Mouse (Mus musculus): ENCODE results near the gene Ankrd33b.
A peak's percentile ranks its signal among the peaks of the same experiment; 100 is the strongest.

Ankrd33b gene

GRCm38 (mm10) chr15:31368556-31368955 lies 1.0 kb upstream of the Ankrd33b start:
- no peak for DNase-seq (ENCODE audit: low read depth, low spot score)

DNA sequence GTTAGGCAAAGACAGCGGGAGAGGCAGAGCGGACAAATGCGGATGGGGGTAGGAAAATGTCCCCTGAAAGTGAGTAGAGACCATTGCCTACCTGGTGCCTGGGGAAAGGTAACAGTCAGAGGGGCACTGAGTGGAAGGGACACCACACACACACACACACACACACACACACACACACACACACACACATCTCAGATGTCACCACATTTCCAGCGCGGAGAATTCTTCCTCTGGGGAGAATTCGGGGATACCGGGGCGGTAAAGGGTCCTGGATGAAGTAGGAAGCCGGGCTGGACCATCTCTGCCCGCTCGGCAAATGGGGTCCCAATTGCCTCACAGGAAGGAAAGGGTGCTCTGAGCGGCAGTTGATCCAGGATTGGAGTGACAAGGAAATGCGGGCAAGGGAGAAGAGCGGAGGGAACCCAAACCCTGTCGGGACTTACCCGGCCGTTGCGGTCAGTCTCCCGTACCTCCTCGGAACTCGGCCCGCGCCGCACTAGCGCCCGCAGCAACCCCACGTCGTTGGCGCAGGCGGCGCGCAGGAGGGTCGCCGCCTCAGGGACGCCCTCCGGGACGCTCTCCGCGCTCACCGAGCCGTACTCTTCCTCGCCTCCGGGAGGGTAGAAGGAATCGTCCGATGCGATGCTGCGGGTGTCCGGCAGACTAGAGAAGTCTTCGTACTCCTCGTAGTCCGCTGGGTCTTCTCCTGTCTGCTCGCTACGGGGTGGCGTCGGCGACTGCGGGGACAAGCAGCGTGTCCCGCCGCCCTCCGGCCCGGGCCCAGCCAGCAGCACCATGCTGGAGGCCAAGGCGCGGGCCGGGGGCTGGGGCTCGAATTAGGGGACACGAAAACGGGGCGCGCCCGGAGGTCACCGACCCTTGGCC lies 688 bp downstream of the Ankrd33b start:
- DNase-seq (ENCODE audit: low read depth, low spot score) = peak; percentile 18

DNA sequence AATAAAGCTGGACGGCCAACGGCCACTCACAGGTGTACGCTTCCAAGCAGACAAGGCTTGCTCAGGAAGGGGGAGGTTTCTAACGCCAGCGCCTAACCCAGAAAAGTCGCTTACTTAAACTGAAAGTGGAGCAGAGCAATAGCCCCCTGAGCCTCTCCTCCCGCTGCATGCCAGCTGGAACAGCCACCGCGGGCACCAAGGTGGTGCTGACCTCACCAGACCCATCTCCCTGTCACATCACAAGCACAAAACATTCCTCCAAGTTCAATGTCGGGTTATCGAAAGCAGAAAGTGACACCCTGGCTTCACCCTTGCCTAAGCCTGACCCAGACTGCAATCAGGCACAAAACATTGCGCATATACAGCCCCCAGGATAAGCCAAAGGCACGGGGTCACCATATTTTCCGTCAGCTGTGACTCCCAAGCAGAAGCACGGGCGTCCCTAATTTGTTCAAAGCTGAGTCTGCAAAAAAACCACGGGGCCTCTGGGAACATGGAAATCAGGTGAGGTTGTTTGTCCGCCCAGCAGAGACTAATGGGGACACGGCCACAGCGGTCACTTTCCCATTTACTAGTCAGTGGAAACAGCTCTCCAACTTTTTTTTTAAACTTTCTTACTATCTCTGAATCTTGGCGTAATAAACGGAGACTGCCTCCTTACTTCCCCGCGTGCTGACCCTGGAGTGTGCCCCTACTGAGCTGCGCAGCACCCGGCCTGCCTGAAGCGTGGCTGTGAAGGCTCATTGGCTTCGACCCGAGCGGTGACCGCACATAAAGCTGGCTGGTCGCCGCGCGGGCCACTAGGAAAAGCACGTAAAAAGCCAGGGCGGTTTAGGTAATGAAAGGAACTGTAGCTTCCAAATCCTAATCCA lies 1.6 kb downstream of the Ankrd33b start:
- DNase-seq (ENCODE audit: low read depth, low spot score) = no peak

DNA sequence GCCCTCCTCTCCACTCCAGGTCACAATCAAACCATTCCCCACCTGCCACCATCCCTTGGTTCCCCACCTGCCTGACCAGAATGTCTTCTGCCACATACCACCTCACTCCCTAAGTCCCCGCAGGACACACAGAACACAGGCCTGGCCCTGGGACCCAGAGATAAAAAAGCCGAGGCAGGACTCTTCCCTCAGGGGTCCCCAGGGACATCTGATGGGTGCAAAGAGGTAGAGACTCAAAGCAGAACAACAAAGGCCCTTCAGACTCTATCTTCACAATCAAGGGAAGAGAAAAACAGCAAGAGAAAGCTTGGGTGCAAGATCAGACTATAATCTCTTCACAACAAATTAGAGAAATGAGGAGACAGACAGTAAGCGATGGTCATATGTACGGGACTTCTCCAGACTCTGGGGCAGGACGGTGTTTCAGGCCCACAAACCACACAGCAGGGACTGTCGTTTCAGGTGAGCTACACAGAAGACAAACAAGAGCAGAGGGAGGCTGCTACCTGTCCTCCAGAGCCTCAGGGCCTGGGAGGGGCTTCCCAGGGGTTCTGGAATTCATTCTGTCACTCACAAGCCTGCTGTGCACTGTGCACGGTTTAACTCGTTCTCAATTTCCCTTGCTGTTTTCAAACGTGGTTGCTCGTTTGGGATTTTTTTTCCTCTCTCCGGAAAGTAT lies 2.3 kb downstream of the Ankrd33b start:
- DNase-seq (ENCODE audit: low read depth, low spot score) = peak; percentile 25

DNA sequence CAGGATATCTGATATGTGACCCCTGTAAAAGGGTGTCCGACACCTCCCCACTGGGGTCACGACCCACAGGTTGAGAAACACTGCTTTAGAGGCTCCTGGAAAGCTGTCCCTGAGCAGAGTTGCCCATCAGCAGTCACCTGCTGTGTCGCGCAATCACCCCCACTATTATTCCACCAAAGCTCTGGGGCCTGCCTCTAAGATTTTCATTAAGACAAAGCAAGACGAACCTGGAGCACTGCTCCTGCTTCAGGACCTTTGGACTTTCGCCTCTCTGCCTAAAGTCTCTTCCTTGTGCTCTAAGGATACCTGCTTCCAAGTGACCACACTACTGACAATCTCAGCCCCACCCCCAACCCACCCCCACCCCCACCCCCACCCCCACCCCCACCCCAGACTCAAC lies 3.1 kb downstream of the Ankrd33b start:
- DNase-seq (ENCODE audit: low read depth, low spot score) = no peak

DNA sequence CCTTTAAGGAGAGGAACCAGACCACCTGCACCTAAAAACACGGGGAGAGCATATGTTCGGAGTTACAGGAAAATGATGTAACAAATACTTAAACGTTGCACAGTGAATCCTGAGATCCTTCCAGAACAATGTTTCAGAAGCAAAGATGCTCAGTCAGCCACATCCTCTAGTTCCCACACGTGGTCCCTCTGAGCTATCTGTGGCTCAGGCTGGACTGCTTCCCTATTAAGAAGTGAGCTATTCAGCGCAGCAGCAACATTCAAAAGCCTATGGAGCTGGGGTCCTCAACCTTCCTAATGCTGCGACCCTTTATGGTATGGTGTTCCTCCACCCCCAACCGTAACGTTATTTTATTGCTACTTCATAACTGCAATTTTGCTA lies 3.6 kb downstream of the Ankrd33b start:
- no peak for DNase-seq (ENCODE audit: low read depth, low spot score)

DNA sequence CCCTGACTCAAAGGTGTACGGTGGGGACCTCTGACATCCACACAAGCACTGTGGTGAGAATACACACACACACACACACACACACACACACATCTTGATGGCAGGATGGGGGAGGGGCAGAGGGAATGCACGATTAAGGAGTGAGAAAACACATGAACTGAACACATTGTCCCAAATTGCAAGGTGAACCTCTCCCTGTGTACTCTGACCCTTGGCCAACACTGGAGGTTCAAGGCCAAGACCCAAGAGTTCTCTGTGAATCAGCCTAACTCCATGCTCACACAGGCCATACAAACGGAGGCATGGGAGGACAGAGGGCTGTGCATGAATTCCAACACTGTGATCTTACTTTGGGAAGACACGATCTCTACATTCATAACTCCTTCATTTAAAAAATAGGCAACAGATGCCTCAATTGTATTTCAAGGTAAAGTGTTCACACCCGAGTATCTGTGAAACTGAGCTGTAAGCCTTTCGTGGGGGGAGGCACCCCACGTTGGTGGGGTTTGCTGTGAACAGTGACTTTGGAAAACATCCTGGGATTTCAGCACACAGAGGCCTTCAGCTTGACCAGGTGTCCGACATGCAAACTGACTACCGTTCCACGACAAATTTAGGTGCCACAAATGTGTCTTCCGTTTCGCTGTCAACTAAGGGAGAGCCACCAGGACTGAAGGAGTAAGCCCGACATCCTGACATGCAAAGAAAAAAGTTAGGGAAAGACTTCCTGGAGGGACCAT lies 4.1 kb downstream of the Ankrd33b start:
- DNase-seq (ENCODE audit: low read depth, low spot score) = no peak

- DNase-seq (ENCODE audit: low read depth, low spot score) = no peak
These were observed 6.2 kb downstream of the Ankrd33b start for GRCm38 (mm10) chr15:31361259-31361853.

GRCm38 (mm10) chr15:31360593-31360992 lies 6.9 kb downstream of the Ankrd33b start:
- no peak for DNase-seq (ENCODE audit: low read depth, low spot score)

DNA sequence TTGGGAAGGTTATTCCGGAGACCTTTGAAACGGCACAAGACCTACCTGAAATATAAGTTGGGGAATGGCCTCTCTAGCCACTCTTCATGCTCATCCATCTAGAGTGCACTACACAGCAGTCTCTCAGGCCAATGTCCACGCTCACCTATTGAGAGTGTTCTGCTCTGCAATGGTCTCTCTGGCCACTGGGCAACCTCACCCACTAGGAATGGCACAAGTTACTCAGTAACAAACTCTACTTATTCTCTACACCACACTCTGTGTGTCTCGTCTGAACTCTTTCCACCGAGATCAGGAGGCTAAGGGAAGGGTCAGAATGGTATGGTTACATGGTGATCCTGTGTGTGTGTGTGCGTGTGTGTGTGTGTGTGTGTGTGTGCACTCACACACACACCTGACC lies 7.7 kb downstream of the Ankrd33b start:
- DNase-seq (ENCODE audit: low read depth, low spot score) = no peak

GRCm38 (mm10) chr15:31352494-31353279 lies 14.8 kb downstream of the Ankrd33b start:
- DNase-seq (ENCODE audit: low read depth, low spot score) = no peak

GRCm38 (mm10) chr15:31349810-31350341 lies 17.6 kb downstream of the Ankrd33b start:
- no peak for DNase-seq (ENCODE audit: low read depth, low spot score)

DNA sequence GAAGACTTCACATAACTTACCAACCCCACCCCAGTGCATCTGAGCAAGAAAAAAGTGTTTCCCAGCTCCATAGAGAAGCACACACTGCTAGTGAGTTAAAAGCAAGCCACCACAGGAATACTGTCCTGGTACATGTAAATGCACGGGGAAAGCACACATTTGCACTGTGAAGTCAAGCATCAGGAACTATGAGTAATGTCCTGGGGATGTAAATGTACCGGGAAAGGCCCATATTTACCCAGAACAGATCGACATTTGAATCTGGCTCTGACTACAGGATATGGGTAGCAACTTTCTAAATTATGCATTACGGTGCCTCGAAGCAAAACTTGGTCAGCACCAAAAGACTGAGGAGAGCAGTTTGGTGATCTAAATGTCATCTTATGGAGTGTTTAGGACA lies 18.5 kb downstream of the Ankrd33b start:
- DNase-seq (ENCODE audit: low read depth, low spot score) = no peak

- no peak for DNase-seq (ENCODE audit: low read depth, low spot score)
These were observed 19.3 kb downstream of the Ankrd33b start for GRCm38 (mm10) chr15:31348241-31348640.

GRCm38 (mm10) chr15:31346508-31346907 lies 21.0 kb downstream of the Ankrd33b start:
- no peak for DNase-seq (ENCODE audit: low read depth, low spot score)

DNA sequence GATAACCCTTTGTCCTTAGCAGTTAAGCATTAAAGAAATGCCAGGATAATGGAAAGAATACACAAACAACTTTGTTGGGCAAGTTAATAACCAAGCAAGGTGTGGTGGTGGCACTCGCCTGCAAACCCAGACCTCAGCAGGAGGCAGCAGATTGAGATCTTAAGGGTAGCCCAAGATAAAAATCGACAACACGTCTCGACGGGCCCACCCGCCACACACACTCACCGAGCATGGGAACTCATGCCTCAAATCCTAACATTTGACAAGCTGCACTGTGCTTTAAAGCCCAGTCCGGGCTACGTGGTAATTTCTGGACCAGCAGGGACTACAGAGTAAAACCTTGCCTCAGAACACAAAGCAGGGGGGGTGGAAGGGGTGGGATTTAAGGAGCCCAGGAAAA lies 22.2 kb downstream of the Ankrd33b start:
- no peak for DNase-seq (ENCODE audit: low read depth, low spot score)

DNA sequence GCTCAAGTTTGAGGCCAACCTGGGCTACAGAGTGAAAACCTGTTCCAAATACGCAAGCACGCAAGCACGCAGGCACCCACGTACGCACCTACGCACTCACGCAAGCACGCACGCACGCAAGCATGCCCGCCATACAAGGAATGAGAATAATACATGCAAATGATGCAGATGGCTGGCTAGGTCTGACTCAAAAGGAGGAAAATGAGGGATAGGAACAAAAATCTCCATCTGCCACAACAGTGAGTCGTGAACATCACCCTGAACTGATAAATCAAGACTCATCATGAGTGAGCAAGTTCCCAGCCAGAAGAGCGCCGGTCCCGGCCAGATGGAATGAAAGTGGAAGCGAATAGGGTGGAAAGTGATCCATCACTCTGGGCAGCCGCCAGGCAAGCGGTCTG lies 22.7 kb downstream of the Ankrd33b start:
- no peak for DNase-seq (ENCODE audit: low read depth, low spot score)

DNA sequence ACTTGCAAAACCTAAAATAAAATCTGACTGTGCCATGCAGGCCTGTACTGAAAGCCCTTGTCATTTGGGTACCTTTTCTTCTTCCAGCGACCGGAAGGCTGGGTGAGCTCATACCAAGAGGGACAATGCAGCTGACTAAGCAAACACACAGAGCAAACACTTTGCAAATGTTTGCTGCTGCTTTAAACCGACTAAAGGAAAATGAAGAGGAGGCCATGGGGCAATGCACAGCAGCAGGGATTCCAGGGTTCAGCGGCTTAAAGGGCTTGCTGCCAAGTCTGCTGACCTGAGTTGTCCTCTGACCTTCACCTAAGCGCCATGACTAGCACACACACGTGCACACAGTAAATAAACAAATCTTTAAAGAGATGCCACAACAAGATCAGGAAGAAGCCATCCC lies 23.9 kb downstream of the Ankrd33b start:
- DNase-seq (ENCODE audit: low read depth, low spot score) = no peak

- DNase-seq (ENCODE audit: low read depth, low spot score) = no peak
These were observed 25.0 kb downstream of the Ankrd33b start for GRCm38 (mm10) chr15:31342496-31342901.

- DNase-seq (ENCODE audit: low read depth, low spot score) = no peak
These were observed 25.5 kb downstream of the Ankrd33b start for GRCm38 (mm10) chr15:31342001-31342400.
